Mouse (Mus musculus): Measurements from ENCODE around the gene Fbxo10. TPM values are rescaled to one million over a fixed set of nuclear protein-coding genes. Genes with fewer than 3 reads are reported as not detected.

The Fbxo10 gene
- polyA plus RNA-seq, 1 experiment: 19.2 TPM

GRCm38 (mm10) chr4:45037455-45038410, 46.7 kb downstream of the Fbxo10 start:
- Histone ChIP-seq H3K36me3 (ENCODE audit: control insufficient read depth, insufficient read depth, low read length) (no peaks in the 10 kb centered on the region), H3K4me1 (replicated peaks; ENCODE audit: control insufficient read depth, insufficient read depth, low read length) (no peaks in the 10 kb centered on the region), H3K4me3 (ENCODE audit: control insufficient read depth, insufficient read depth, low read length) (no peak overlapping the region), H3K27ac (ENCODE audit: control insufficient read depth, insufficient read depth, low read length) (no peak overlapping the region), H3K27me3 (ENCODE audit: control insufficient read depth, insufficient read depth, low read length) (no peaks in the 10 kb centered on the region)
- no peak for TF ChIP-seq CTCF (IDR thresholded peaks at IDR 0.05; ENCODE audit: borderline replicate concordance, control insufficient read depth, extremely low read depth, insufficient read depth, low read length, poor library complexity)
- TF ChIP-seq POLR2A (IDR thresholded peaks at IDR 0.05; ENCODE audit: control insufficient read depth, extremely low read depth, insufficient read depth, low read length, poor library complexity): no peak
- 62% methylated on average over 13 of the region's 13 CpGs for WGBS
- no peak for DNase-seq

- Histone ChIP-seq H3K4me1 (replicated peaks; ENCODE audit: control insufficient read depth, insufficient read depth, low read length) (no peaks in the 10 kb centered on the region), H3K27ac (ENCODE audit: control insufficient read depth, insufficient read depth, low read length) (no peak overlapping the region), H3K36me3 (ENCODE audit: control insufficient read depth, insufficient read depth, low read length) (no peaks in the 10 kb centered on the region), H3K4me3 (ENCODE audit: control insufficient read depth, insufficient read depth, low read length) (no peak overlapping the region), H3K27me3 (ENCODE audit: control insufficient read depth, insufficient read depth, low read length) (no peaks in the 10 kb centered on the region)
- 85% methylated on average over 5 of the region's 5 CpGs for WGBS
- DNase-seq: no peak
- TF ChIP-seq CTCF (IDR thresholded peaks at IDR 0.05; ENCODE audit: borderline replicate concordance, control insufficient read depth, extremely low read depth, insufficient read depth, low read length, poor library complexity) (no peak), POLR2A (IDR thresholded peaks at IDR 0.05; ENCODE audit: control insufficient read depth, extremely low read depth, insufficient read depth, low read length, poor library complexity) (no peak)
Measured at GRCm38 (mm10) chr4:45036571-45036970, 47.8 kb downstream of the Fbxo10 start.

GRCm38 (mm10) chr4:45036048-45036447, 48.4 kb downstream of the Fbxo10 start:
- Histone ChIP-seq H3K27ac (ENCODE audit: control insufficient read depth, insufficient read depth, low read length) (no peak overlapping the region), H3K4me3 (ENCODE audit: control insufficient read depth, insufficient read depth, low read length) (no peak overlapping the region), H3K27me3 (ENCODE audit: control insufficient read depth, insufficient read depth, low read length) (no peaks in the 10 kb centered on the region), H3K4me1 (replicated peaks; ENCODE audit: control insufficient read depth, insufficient read depth, low read length) (no peaks in the 10 kb centered on the region), H3K36me3 (ENCODE audit: control insufficient read depth, insufficient read depth, low read length) (no peaks in the 10 kb centered on the region)
- no peak for DNase-seq
- TF ChIP-seq CTCF (IDR thresholded peaks at IDR 0.05; ENCODE audit: borderline replicate concordance, control insufficient read depth, extremely low read depth, insufficient read depth, low read length, poor library complexity) (no peak), POLR2A (IDR thresholded peaks at IDR 0.05; ENCODE audit: control insufficient read depth, extremely low read depth, insufficient read depth, low read length, poor library complexity) (no peak)
- 58% methylated on average over 10 of the region's 10 CpGs for WGBS

- H3K27ac ChIP-seq (ENCODE audit: control insufficient read depth, insufficient read depth, low read length): no peak overlapping the region
- no peak for DNase-seq
- no peak overlapping the region for H3K4me3 ChIP-seq (ENCODE audit: control insufficient read depth, insufficient read depth, low read length)
- H3K36me3 ChIP-seq (ENCODE audit: control insufficient read depth, insufficient read depth, low read length): no peaks in the 10 kb centered on the region
- no peaks in the 10 kb centered on the region for H3K4me1 ChIP-seq (replicated peaks; ENCODE audit: control insufficient read depth, insufficient read depth, low read length)
- TF ChIP-seq POLR2A (IDR thresholded peaks at IDR 0.05; ENCODE audit: control insufficient read depth, extremely low read depth, insufficient read depth, low read length, poor library complexity): no peak
- TF ChIP-seq CTCF (IDR thresholded peaks at IDR 0.05; ENCODE audit: borderline replicate concordance, control insufficient read depth, extremely low read depth, insufficient read depth, low read length, poor library complexity): no peak
- H3K27me3 ChIP-seq (ENCODE audit: control insufficient read depth, insufficient read depth, low read length): no peaks in the 10 kb centered on the region
- 81% methylated on average over 16 of the region's 16 CpGs for WGBS
Measured at GRCm38 (mm10) chr4:45034693-45035628, 49.4 kb downstream of the Fbxo10 start.

GRCm38 (mm10) chr4:45032586-45032985, 51.8 kb downstream of the Fbxo10 start:
- WGBS: 35% methylated on average over 9 of the region's 9 CpGs
- H3K36me3 ChIP-seq (ENCODE audit: control insufficient read depth, insufficient read depth, low read length): 0 out of 2 replicates have a peak, but pooled peaks cover 3% of the 10 kb centered on the region

GRCm38 (mm10) chr4:45026459-45026858, 57.9 kb downstream of the Fbxo10 start:
- H3K27ac ChIP-seq (ENCODE audit: control insufficient read depth, insufficient read depth, low read length): no peak overlapping the region
- TF ChIP-seq CTCF (IDR thresholded peaks at IDR 0.05; ENCODE audit: borderline replicate concordance, control insufficient read depth, extremely low read depth, insufficient read depth, low read length, poor library complexity): no peak
- TF ChIP-seq POLR2A (IDR thresholded peaks at IDR 0.05; ENCODE audit: control insufficient read depth, extremely low read depth, insufficient read depth, low read length, poor library complexity): no peak
- H3K36me3 ChIP-seq (ENCODE audit: control insufficient read depth, insufficient read depth, low read length): 0 out of 2 replicates have a peak, but pooled peaks cover 8% of the 10 kb centered on the region
- DNase-seq: no peak
- no peak overlapping the region for H3K4me3 ChIP-seq (ENCODE audit: control insufficient read depth, insufficient read depth, low read length)
- no peaks in the 10 kb centered on the region for H3K27me3 ChIP-seq (ENCODE audit: control insufficient read depth, insufficient read depth, low read length)
- no peaks in the 10 kb centered on the region for H3K4me1 ChIP-seq (replicated peaks; ENCODE audit: control insufficient read depth, insufficient read depth, low read length)
- 96% methylated on average over 4 of the region's 4 CpGs for WGBS

More at GRCm38 (mm10) chr4:45032586-45032985, 51.8 kb downstream of the Fbxo10 start:
- Histone ChIP-seq H3K27ac (ENCODE audit: control insufficient read depth, insufficient read depth, low read length) (no peak overlapping the region), H3K27me3 (ENCODE audit: control insufficient read depth, insufficient read depth, low read length) (no peaks in the 10 kb centered on the region), H3K4me3 (ENCODE audit: control insufficient read depth, insufficient read depth, low read length) (no peak overlapping the region), H3K4me1 (replicated peaks; ENCODE audit: control insufficient read depth, insufficient read depth, low read length) (no peaks in the 10 kb centered on the region)
- no peak for DNase-seq
- no peak for TF ChIP-seq POLR2A (IDR thresholded peaks at IDR 0.05; ENCODE audit: control insufficient read depth, extremely low read depth, insufficient read depth, low read length, poor library complexity)
- no peak for TF ChIP-seq CTCF (IDR thresholded peaks at IDR 0.05; ENCODE audit: borderline replicate concordance, control insufficient read depth, extremely low read depth, insufficient read depth, low read length, poor library complexity)
